Mouse (Mus musculus) ES-E14 (cell line): ENCODE measurements around the gene Ryr1.

Source experiments
- CHD2 ChIP-seq: IDR thresholded peaks from 2 replicates; pipeline ENCODE4 v1.6.1; 2014; ENCODE audit warnings: mild to moderate bottlenecking, low read depth, low read length, inconsistent platforms
- ZC3H11A ChIP-seq: IDR thresholded peaks from 2 replicates; pipeline ENCODE4 v1.6.1; 2012; ENCODE audit warnings: low read depth, mild to moderate bottlenecking, inconsistent platforms, low read length, borderline replicate concordance
- ZNF384 ChIP-seq: IDR thresholded peaks from 2 replicates; pipeline ENCODE4 v1.6.1; 2012; ENCODE audit warnings: low read depth, low read length, inconsistent platforms

GRCm38 (mm10) chr7:28983849-28984248, 141.1 kb downstream of the Ryr1 start:
- TF ChIP-seq ZNF384 (no peak), CHD2 (no peak), ZC3H11A (no peak)
